Mouse (Mus musculus) lung, adult 2 months (tissue): ENCODE results near the gene Cct5. TPM values are rescaled to one million over a fixed set of nuclear protein-coding genes. Genes with fewer than 3 reads are reported as not detected.

Source experiments
- DNase-seq: peaks from one replicate; pipeline ENCODE4 v3.0.0; 2022
- H3K4me1 ChIP-seq: fragments of 200-500 bp; 2 replicates; pipeline ENCODE4 v1.6.1; 2011; ENCODE audit warnings: low read length; ENCODE audit not compliant: control insufficient read depth, insufficient read depth
- H3K4me3 ChIP-seq: fragments of 200-500 bp; replicated peaks from 2 replicates; pipeline ENCODE3; 2011; ENCODE audit warnings: low read depth, mild to moderate bottlenecking, control low read depth, low read length; ENCODE audit errors: extremely low read depth
- CTCF ChIP-seq: fragments of 200-500 bp; IDR thresholded peaks from 2 replicates; pipeline ENCODE4 v1.5.1; 2011; ENCODE audit warnings: mild to moderate bottlenecking, low read length, control low read depth; ENCODE audit not compliant: insufficient read depth
- POLR2A ChIP-seq: fragments of 200-500 bp; IDR thresholded peaks from 2 replicates; pipeline ENCODE4 v1.6.1; 2011; ENCODE audit warnings: low read depth, mild to moderate bottlenecking, control low read depth, low read length, borderline replicate concordance; ENCODE audit errors: extremely low read depth
- WGBS: fragments of 180-500 bp; shearing (Covaris S2); methylation state at CpG from one replicate; pipeline ENCODE4 v1.1.7; 2018; 5-methylcytosine and 5-hydroxymethylcytosine counted together
- polyA plus RNA-seq: library from polyadenylated mRNA; depleted of rRNA; stranded (reverse); fragments of >200 nt; gene quantifications from 2 replicates; pipeline ENCODE4 v1.2.3, GENCODE M21; 2012

Cct5 gene
- polyA plus RNA-seq, 1 experiment = 75.7 TPM

DNA sequence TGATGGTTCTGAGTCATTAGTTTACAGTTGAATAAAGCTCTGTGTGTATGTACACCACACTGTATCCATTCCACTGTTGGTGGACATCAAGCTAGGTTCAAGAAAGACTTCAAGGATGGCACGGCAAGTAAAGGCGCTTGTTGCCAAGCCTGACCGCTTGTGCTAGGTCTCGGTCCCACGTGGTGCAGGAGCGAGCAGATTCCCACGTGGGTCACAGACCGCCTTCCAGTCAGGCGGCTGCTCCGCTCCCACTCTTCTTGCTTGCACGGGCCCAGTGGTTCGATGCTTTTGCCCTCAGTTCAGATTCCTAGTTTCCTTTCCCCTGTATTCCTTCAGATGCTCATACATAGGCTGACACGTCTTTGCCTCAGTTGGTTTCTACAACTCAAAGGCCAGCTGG lies 1.5 kb upstream of the Cct5 start:
- no peak overlapping the region for H3K4me3 ChIP-seq
- DNase-seq = no peak
- peaks cover 14% of the 10 kb centered on the region for H3K4me1 ChIP-seq
- no peak for TF ChIP-seq POLR2A
- no peak for TF ChIP-seq CTCF
- 86% methylated on average over 13 of the region's 13 CpGs for WGBS

DNA sequence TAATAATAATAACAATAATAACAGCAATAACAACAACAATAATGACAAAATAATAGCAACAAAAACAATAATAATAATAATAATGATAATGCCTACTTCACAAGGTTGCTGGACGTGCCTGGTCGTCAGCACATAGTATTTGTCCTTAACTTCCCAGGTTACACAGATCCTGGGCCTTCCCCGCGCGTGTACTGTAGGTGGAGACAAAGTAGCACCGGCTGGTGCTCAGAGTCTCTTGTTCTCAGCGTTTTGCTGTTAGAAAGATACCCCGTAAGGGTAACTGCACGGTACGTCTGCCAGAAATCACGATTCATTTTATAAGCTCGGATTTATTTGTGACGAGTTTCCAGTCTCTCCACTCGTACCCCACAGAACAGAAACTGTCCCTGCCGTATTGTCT lies 822 bp upstream of the Cct5 start:
- under 1% methylated on average over 15 of the region's 15 CpGs for WGBS
- DNase-seq = no peak
- Histone ChIP-seq H3K4me3 (peak overlapping the region; percentile 89), H3K4me1 (peaks cover 14% of the 10 kb centered on the region)
- TF ChIP-seq CTCF = 0 out of 2 replicates have a peak, but pooled peaks have one; percentile 11
- no peak for TF ChIP-seq POLR2A

DNA sequence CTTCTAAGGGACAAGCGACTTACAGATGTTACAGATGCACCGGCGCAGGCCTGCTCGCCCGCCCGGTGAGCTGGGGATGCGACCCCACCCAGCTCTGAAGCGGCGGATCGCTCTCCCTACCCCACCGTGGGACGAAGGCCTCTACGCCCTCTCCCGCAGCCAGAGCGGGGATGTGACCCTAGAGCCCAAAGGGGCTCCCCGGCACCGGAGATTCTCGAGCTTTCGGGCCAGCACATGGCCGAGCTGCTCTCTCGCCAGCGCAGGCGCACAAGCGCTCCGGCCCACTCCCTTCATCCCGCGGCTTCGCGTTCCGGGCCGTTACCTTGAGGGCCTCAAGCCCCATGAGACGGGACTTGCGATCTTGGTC lies 342 bp downstream of the Cct5 start:
- DNase-seq = no peak
- WGBS = under 1% methylated on average over 33 of the region's 33 CpGs
- TF ChIP-seq POLR2A (no peak), CTCF (no peak)
- Histone ChIP-seq H3K4me3 (peak overlapping the region; percentile 96), H3K4me1 (peaks cover 11% of the 10 kb centered on the region)

DNA sequence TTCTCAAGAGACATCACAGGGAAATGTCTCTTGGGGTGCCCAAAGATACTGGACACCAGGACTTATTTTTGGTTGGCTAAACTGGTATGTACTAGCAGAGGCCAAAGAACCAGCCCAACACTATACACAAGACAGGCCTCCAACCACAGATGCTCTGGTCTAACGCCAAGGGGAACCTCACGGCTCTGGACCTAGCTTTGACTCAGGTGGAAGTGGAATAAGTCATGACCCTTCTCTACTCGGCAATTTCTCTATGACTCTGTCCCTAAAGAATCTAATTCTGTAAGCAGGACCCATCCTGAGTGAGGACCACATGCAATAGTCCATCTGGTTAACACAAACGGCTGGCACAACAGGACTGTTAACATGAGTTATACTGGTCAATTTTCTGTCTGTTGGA lies 1.8 kb downstream of the Cct5 start:
- H3K4me3 ChIP-seq = no peak overlapping the region
- H3K4me1 ChIP-seq = peaks cover 11% of the 10 kb centered on the region
- 54% methylated on average over 4 of the region's 4 CpGs for WGBS
- no peak for DNase-seq
- no peak for TF ChIP-seq CTCF

DNA sequence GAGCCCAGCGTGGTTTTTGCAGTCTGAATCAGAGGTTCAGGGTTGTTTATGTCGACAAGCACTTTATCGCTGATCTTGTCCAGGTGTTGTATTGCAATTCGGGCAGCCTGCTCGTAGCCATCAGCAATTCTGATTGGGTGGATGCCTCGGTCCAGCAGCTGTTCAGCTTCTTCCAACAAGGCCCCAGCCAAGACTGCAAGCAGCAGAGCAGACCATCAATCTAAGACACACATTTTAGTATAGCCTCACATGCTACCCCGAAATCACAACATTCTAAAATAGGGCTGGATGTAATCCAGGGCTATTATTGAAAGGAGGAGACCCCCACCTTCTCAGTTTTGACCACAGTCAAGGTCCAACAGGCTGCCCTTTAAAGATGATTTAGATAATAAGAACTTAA lies 6.0 kb downstream of the Cct5 start:
- WGBS = 68% methylated on average over 7 of the region's 7 CpGs
- DNase-seq = no peak
- no peak overlapping the region for H3K4me3 ChIP-seq
- peaks cover 6% of the 10 kb centered on the region for H3K4me1 ChIP-seq
- TF ChIP-seq POLR2A (no peak), CTCF (no peak)

DNA sequence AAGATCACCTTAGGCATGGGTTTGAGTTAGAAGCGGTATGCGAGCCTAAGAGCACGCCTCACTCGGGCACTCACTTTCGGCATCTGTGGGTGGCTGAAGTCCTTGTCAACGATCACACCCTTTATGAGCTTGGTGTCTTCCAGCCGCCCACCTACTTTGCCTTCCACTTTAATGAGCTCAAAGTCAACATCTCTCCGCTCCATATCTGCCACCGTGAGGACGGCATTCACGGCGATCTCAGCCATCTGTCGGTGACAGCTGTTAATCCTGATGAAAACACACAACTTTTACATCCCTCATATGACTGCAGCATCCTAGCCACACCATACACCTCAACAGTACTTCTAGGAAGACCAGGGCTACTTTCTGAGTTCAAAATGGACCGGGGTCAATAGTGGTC lies 7.3 kb downstream of the Cct5 start:
- TF ChIP-seq POLR2A (no peak), CTCF (no peak)
- 88% methylated on average over 14 of the region's 14 CpGs for WGBS
- Histone ChIP-seq H3K4me3 (no peak overlapping the region), H3K4me1 (no peaks in the 10 kb centered on the region)
- no peak for DNase-seq

DNA sequence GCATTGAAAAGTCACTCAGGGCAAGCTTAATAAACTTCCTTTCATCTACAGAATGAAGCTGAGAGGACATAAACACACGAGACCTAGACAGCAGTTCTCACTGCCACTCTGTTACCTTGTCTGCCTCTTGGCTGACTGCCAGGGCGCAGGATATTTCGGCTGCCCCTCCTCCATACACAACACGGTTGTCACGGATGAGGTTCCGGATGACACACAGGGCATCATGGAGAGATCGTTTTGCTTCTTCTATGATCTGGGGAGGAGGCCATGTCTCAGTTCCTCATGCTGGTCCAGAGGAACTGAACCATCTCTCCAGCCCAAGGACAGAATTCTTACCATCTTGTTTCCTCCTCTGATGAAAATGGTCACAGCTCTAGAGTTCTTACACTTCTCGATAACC lies 9.1 kb downstream of the Cct5 start:
- no peaks in the 10 kb centered on the region for H3K4me1 ChIP-seq
- 66% methylated on average over 8 of the region's 8 CpGs for WGBS
- H3K4me3 ChIP-seq = no peak overlapping the region
- TF ChIP-seq CTCF (no peak), POLR2A (no peak)
- no peak for DNase-seq

DNA sequence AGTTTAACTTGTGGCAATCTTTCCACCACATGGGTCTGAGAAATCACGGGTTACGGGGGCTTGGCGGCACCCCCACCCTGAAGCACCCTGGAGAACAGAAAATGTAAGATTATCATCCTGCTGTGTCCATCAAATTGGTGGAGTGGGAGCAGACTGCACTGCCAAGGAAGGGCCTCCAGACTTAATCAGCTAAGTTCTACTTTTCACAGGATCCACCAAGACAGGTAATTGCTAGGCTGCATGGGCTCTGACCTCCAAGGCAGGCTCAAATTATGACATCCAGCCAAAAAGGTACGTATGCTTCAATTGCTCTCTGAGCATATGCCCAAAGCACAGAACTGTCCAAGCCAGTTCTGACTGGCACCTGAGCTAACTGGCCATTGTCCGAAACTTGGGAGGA lies 11.4 kb downstream of the Cct5 start:
- WGBS = 87% methylated on average over 5 of the region's 5 CpGs

DNA sequence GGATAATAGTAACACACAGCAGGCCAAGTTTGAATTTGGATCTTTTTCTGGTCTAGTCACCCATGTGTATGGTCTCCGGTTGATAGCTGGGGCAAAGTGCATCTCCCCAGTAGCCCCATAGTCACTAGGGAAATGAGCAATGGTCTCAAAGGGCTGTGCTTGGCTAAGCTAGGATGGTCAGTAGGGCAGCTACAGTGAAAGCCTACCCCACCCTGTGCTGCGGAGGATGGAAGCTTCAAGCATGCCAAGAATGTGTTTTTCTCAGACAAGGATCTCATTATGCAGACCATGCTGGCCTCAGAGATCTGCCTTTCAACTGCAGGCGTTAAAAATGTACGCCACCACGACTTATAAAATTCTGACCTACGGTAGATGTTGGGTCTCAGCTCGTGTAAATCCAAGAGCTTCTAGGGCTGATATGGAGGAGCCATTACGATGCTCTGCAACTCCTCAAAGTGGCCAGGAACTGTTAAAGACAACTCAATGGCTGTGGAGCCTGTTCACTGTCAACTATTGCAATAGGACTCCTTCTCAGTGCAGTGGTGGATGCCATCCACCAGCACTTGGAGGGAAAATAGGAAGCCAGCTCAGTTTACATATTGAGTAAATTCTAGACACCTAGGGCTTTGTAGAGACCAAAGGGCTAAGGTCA lies 12.5 kb downstream of the Cct5 start:
- no peaks in the 10 kb centered on the region for H3K4me1 ChIP-seq
- no peak for DNase-seq
- 48% methylated on average over 8 of the region's 8 CpGs for WGBS
- no peak overlapping the region for H3K4me3 ChIP-seq
- TF ChIP-seq CTCF (no peak), POLR2A (no peak)

More for the DNA sequence above, 11.4 kb downstream of the Cct5 start:
- no peak for DNase-seq
- TF ChIP-seq CTCF (no peak), POLR2A (no peak)
- Histone ChIP-seq H3K4me1 (no peaks in the 10 kb centered on the region), H3K4me3 (no peak overlapping the region)

DNA sequence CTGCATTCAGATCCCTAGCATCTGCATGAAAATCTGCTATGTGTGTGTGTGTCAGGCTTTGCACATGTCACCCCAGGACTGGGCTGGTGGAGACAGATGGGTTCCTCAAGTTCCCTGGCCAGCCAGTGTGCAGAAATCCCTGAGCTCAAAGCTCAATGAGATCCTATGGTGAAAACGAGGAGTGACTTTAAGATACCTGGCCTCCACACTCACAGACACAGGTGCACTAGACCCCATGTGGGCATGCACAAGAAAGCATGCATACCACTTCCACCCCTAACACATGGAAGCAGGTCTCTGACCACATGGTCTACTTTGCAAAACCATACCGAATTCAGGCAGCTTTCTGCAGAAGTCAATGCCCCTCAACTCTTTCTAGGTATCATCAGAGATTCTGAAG lies 13.8 kb downstream of the Cct5 start:
- no peak for DNase-seq
- TF ChIP-seq CTCF (no peak), POLR2A (no peak)
- Histone ChIP-seq H3K4me1 (no peaks in the 10 kb centered on the region), H3K4me3 (no peak overlapping the region)
- WGBS = 61% methylated on average over 2 of the region's 2 CpGs

DNA sequence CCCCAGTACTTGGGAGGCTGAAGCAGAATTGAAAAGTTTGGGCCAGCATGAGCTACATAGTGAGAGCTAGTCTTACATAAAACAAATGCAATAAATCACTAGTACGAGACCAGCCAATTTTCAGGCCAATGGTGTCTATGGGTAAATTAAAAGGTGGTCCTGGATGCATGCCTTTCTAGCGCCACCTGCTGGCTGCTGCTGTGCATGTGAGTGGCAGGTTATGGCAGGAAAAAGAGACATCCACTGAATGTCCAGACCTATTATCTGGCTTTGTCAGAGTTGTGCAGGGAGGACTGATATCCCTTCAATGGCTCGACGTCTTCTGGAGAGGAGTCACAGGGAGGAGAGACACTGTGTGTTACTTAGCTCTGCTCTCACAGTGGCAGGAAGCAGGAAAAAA lies 15.1 kb downstream of the Cct5 start:
- TF ChIP-seq POLR2A (no peak), CTCF (peak; percentile 98)
- Histone ChIP-seq H3K4me3 (no peak overlapping the region), H3K4me1 (no peaks in the 10 kb centered on the region)
- DNase-seq = peak; percentile 87
- WGBS = 3% methylated on average over 4 of the region's 4 CpGs

DNA sequence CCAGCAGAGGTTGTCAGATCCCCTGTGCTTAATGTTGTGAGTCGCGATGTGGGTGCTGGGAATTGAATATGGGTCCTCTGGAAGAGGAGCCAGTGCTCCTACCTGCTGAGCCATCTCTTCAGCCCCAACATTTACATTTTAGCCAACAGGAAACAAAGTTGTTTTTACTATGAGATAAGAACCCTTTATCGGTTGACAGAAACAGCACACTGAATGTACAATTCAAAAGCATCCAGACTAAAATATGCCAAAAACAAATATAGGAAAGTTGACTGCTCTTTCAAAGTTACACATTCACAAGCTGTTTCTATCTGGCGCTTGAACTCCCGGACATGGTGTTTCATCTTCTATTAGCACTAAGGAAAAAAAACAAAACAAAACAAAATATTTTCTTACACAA lies 15.5 kb downstream of the Cct5 start:
- TF ChIP-seq POLR2A (no peak), CTCF (no peak)
- no peak for DNase-seq
- no peak overlapping the region for H3K4me3 ChIP-seq
- 67% methylated on average over 5 of the region's 5 CpGs for WGBS
- no peaks in the 10 kb centered on the region for H3K4me1 ChIP-seq
